Mouse (Mus musculus): ENCODE measurements around the gene Rab5if.
"Not testable (repeated sequence)": the region's sequence is repeated elsewhere in the genome, so short reads cannot be mapped to it uniquely, and the experiment has no call there.

Gene Rab5if

GRCm38 (mm10) chr2:156905931-156906330 is 43.0 kb downstream of the Rab5if start:
- in situ Hi-C loops (cut with MboI; ENCODE audit: low pct_unique_long_range_greater_than_20kb in 1 of 2, low sequenced_read_pairs in 2 of 2, unreplicated experiment in 1 of 2): not testable (repeated sequence)

GRCm38 (mm10) chr2:156913191-156913590 is 50.3 kb downstream of the Rab5if start:
- in situ Hi-C loops (cut with MboI; ENCODE audit: low pct_unique_long_range_greater_than_20kb in 1 of 2, low sequenced_read_pairs in 2 of 2, unreplicated experiment in 1 of 2): no loop called here

- in situ Hi-C loops (cut with MboI; ENCODE audit: low pct_unique_long_range_greater_than_20kb in 1 of 2, low sequenced_read_pairs in 2 of 2, unreplicated experiment in 1 of 2): no loop called here
Observed at GRCm38 (mm10) chr2:156915559-156915958, 52.6 kb downstream of the Rab5if start.

GRCm38 (mm10) chr2:156916419-156917125 is 53.6 kb downstream of the Rab5if start:
- in situ Hi-C loops (cut with MboI; ENCODE audit: low pct_unique_long_range_greater_than_20kb in 1 of 2, low sequenced_read_pairs in 2 of 2, unreplicated experiment in 1 of 2): no loop called here

GRCm38 (mm10) chr2:156918562-156918961 is 55.6 kb downstream of the Rab5if start:
- in situ Hi-C loops (cut with MboI; ENCODE audit: low pct_unique_long_range_greater_than_20kb in 1 of 2, low sequenced_read_pairs in 2 of 2, unreplicated experiment in 1 of 2): no loop called here

GRCm38 (mm10) chr2:156919191-156919590 is 56.3 kb downstream of the Rab5if start:
- in situ Hi-C loops (cut with MboI; ENCODE audit: low pct_unique_long_range_greater_than_20kb in 1 of 2, low sequenced_read_pairs in 2 of 2, unreplicated experiment in 1 of 2): not testable (repeated sequence)

GRCm38 (mm10) chr2:156919796-156920195 is 56.9 kb downstream of the Rab5if start:
- in situ Hi-C loops (cut with MboI; ENCODE audit: low pct_unique_long_range_greater_than_20kb in 1 of 2, low sequenced_read_pairs in 2 of 2, unreplicated experiment in 1 of 2): no loop called here

- in situ Hi-C loops (cut with MboI; ENCODE audit: low pct_unique_long_range_greater_than_20kb in 1 of 2, low sequenced_read_pairs in 2 of 2, unreplicated experiment in 1 of 2): no loop called here
Observed at GRCm38 (mm10) chr2:156923057-156923456, 60.1 kb downstream of the Rab5if start.

Data from mouse embryonic stem cell (cell line).